Mouse (Mus musculus) bone marrow, adult 2 months (tissue): ENCODE results near the gene Med17.

Experiments used
- CTCF ChIP-seq: fragments of 200-500 bp; IDR thresholded peaks from 2 replicates; pipeline ENCODE4 v1.5.1; 2011; ENCODE audit warnings: low read length, control low read depth; ENCODE audit not compliant: control insufficient read depth, insufficient read depth
- POLR2A ChIP-seq: fragments of 200-500 bp; IDR thresholded peaks from 2 replicates; pipeline ENCODE4 v1.6.1; 2011; ENCODE audit warnings: low read depth, mild to moderate bottlenecking, control low read depth, low read length, borderline replicate concordance; ENCODE audit not compliant: control insufficient read depth

- TF ChIP-seq CTCF (no peak), POLR2A (no peak)
Observed at GRCm38 (mm10) chr9:15239042-15239925, 40.4 kb downstream of the Med17 start, which contains the start of gene Vstm5.
